Mouse (Mus musculus): ENCODE data around the gene Mlf2. TPM values are rescaled to one million over a fixed set of nuclear protein-coding genes. Genes with fewer than 3 reads are reported as not detected.

Gene Mlf2
- total and polyA plus RNA-seq, 3 experiments = 116 to 203 (median 124) TPM

- H3K9ac ChIP-seq (ENCODE audit: insufficient read depth, low read depth) = no peak overlapping the region
- H3K79me2 ChIP-seq (replicated peaks; ENCODE audit: control insufficient read depth, extremely low read depth, insufficient read depth, poor library complexity, severe bottlenecking) = no peaks in the 10 kb centered on the region
- H3K27me3 ChIP-seq (replicated peaks) = peaks cover 10% of the 10 kb centered on the region
- no peak for DNase-seq (ENCODE audit: extremely low read depth)
- H3K4me2 ChIP-seq (ENCODE audit: insufficient read depth, low read depth, poor library complexity, severe bottlenecking) = no peak overlapping the region
- no peaks in the 10 kb centered on the region for H3K36me3 ChIP-seq (replicated peaks in 1 of 2; ENCODE audit: control insufficient read depth in 1 of 2, insufficient read depth in 1 of 2, low read length in 1 of 2)
- peaks cover 7 to 52% of the 10 kb centered on the region in 2 experiments for H3K4me1 ChIP-seq (ENCODE audit: control insufficient read depth in 1 of 2, insufficient read depth in 2 of 2)
- in situ Hi-C loops (cut with MboI; ENCODE audit: low pct_ligation_motif_present, low pct_unique_long_range_greater_than_20kb, low sequenced_read_pairs) (no loop called here), dilution Hi-C loops (cut with MboI; ENCODE audit: extremely low pct_ligation_motif_present, extremely low pct_unique_long_range_greater_than_20kb, low sequenced_read_pairs) (no loop called here)
- no peaks in the 10 kb centered on the region for H3K9me3 ChIP-seq (replicated peaks; ENCODE audit: low read length)
- TF ChIP-seq BHLHE40 (IDR thresholded peaks at IDR 0.05; ENCODE audit: low read depth, low read length) = no peak
- no peak for TF ChIP-seq IRF4 (IDR thresholded peaks at IDR 0.05; ENCODE audit: low read depth, low read length)
- TF ChIP-seq GABPA (IDR thresholded peaks at IDR 0.05; ENCODE audit: insufficient replicate concordance, low read depth, low read length) = no peak
- TF ChIP-seq ELF1 (IDR thresholded peaks at IDR 0.05; ENCODE audit: low read depth, low read length) = no peak
- TF ChIP-seq SIN3A (IDR thresholded peaks at IDR 0.05; ENCODE audit: low read length) = no peak
- no peak for TF ChIP-seq CHD1 (IDR thresholded peaks at IDR 0.05; ENCODE audit: low read depth, low read length)
- no peak for TF ChIP-seq MEF2A (IDR thresholded peaks at IDR 0.05; ENCODE audit: borderline replicate concordance, low read depth, low read length)
- no peak for TF ChIP-seq POLR2A (IDR thresholded peaks at IDR 0.05; ENCODE audit: low read depth, low read length)
- TF ChIP-seq ZMIZ1 (IDR thresholded peaks at IDR 0.05; ENCODE audit: low read depth, low read length) = no peak
- TF ChIP-seq MAX (IDR thresholded peaks at IDR 0.05; ENCODE audit: low read length) = no peak
- TF ChIP-seq JUN (IDR thresholded peaks at IDR 0.05; ENCODE audit: insufficient read depth, low read depth, low read length) = no peak
- no peak for TF ChIP-seq TCF12 (IDR thresholded peaks at IDR 0.05; ENCODE audit: low read depth, low read length)
- TF ChIP-seq EP300 (IDR thresholded peaks at IDR 0.05; ENCODE audit: low read length) = no peak
- no peak for TF ChIP-seq USF2 (conservative IDR thresholded peaks at IDR 0.05; ENCODE audit: low read depth, low read length)
- no peak for TF ChIP-seq PAX5 (IDR thresholded peaks at IDR 0.05; ENCODE audit: low read length)
- TF ChIP-seq UBTF (IDR thresholded peaks at IDR 0.05; ENCODE audit: low read depth, low read length) = no peak
- no peak for TF ChIP-seq ZNF384 (IDR thresholded peaks at IDR 0.05; ENCODE audit: low read depth, low read length)
- no peak overlapping the region for H3K27ac ChIP-seq (ENCODE audit: insufficient read depth, low read depth)
- no peak overlapping the region for H3K4me3 ChIP-seq (replicated peaks in 1 of 3; ENCODE audit: low read depth in 2 of 3, low read length in 2 of 3, poor library complexity in 1 of 3)
Measured at GRCm38 (mm10) chr6:124920318-124921085, 10.7 kb upstream of the Mlf2 start.

GRCm38 (mm10) chr6:124921539-124921938 lies 9.6 kb upstream of the Mlf2 start:
- Histone ChIP-seq H3K4me2 (ENCODE audit: insufficient read depth, low read depth, poor library complexity, severe bottlenecking) (no peak overlapping the region), H3K4me3 (replicated peaks in 1 of 3; ENCODE audit: low read depth in 2 of 3, low read length in 2 of 3, poor library complexity in 1 of 3) (no peak overlapping the region), H3K79me2 (replicated peaks; ENCODE audit: control insufficient read depth, extremely low read depth, insufficient read depth, poor library complexity, severe bottlenecking) (no peaks in the 10 kb centered on the region), H3K27me3 (replicated peaks) (peaks cover 10% of the 10 kb centered on the region), H3K9ac (ENCODE audit: insufficient read depth, low read depth) (no peak overlapping the region), H3K36me3 (replicated peaks in 1 of 2; ENCODE audit: control insufficient read depth in 1 of 2, insufficient read depth in 1 of 2, low read length in 1 of 2) (no peaks in the 10 kb centered on the region), H3K4me1 (ENCODE audit: control insufficient read depth in 1 of 2, insufficient read depth in 2 of 2) (peaks cover 3 to 42% of the 10 kb centered on the region in 2 experiments; a peak in 3 of 4 replicates), H3K27ac (ENCODE audit: insufficient read depth, low read depth) (no peak overlapping the region), H3K9me3 (replicated peaks; ENCODE audit: low read length) (no peaks in the 10 kb centered on the region)
- TF ChIP-seq ZNF384 (IDR thresholded peaks at IDR 0.05; ENCODE audit: low read depth, low read length) (peak; percentile 94), POLR2A (IDR thresholded peaks at IDR 0.05; ENCODE audit: low read depth, low read length) (no peak), BHLHE40 (IDR thresholded peaks at IDR 0.05; ENCODE audit: low read depth, low read length) (peak; percentile 57; the same call in 1 of the 2 replicates)
- in situ Hi-C loops (cut with MboI; ENCODE audit: low pct_ligation_motif_present, low pct_unique_long_range_greater_than_20kb, low sequenced_read_pairs) = no loop called here
- peak; percentile 52 for DNase-seq (ENCODE audit: extremely low read depth)
- dilution Hi-C loops (cut with MboI; ENCODE audit: extremely low pct_ligation_motif_present, extremely low pct_unique_long_range_greater_than_20kb, low sequenced_read_pairs) = no loop called here

Measured in CH12.LX (cell line).